Mouse (Mus musculus) liver, embryonic 12.5 days (tissue): Measurements from ENCODE around the gene Ddx47. TPM values are rescaled to one million over a fixed set of nuclear protein-coding genes. Genes with fewer than 3 reads are reported as not detected.

ENCODE experiments used
- ATAC-seq: fragments of 200-750 bp; cut with Nextera tagmentation; 2 replicates; pipeline ENCODE4 v1.8.0; 2017; ENCODE audit warnings: moderate number of reproducible peaks, mild to moderate bottlenecking, moderate library complexity
- H3K27ac ChIP-seq: fragments of 300-500 bp; sonication (generic); 2 replicates; pipeline ENCODE4 v1.5.1; 2016; ENCODE audit warnings: mild to moderate bottlenecking
- H3K27me3 ChIP-seq: fragments of 300-500 bp; sonication (generic); replicated peaks from 2 replicates; pipeline ENCODE4 v1.6.1; 2016; ENCODE audit warnings: mild to moderate bottlenecking, moderate library complexity
- H3K36me3 ChIP-seq: fragments of 300-500 bp; sonication (generic); 2 replicates; pipeline ENCODE4 v1.6.1; 2016; ENCODE audit warnings: mild to moderate bottlenecking, moderate library complexity
- H3K4me1 ChIP-seq: fragments of 300-500 bp; sonication (generic); 2 replicates; pipeline ENCODE4 v1.6.1; 2016
- H3K4me2 ChIP-seq: fragments of 300-500 bp; sonication (generic); 2 replicates; pipeline ENCODE4 v1.6.1; 2016; ENCODE audit warnings: mild to moderate bottlenecking, moderate library complexity
- H3K4me3 ChIP-seq: fragments of 300-500 bp; sonication (generic); 2 replicates; pipeline ENCODE4 v1.5.1; 2016; ENCODE audit warnings: mild to moderate bottlenecking, moderate library complexity
- H3K9ac ChIP-seq: fragments of 300-500 bp; sonication (generic); 2 replicates; pipeline ENCODE4 v1.6.1; 2016; ENCODE audit warnings: mild to moderate bottlenecking, moderate library complexity
- H3K9me3 ChIP-seq: fragments of 300-500 bp; sonication (generic); replicated peaks from 2 replicates; pipeline ENCODE4 v1.6.1; 2016; ENCODE audit warnings: mild to moderate bottlenecking, moderate library complexity
- WGBS: fragments of 180-500 bp; shearing (Covaris S2); methylation state at CpG from one replicate; pipeline ENCODE4 v1.1.7; 2016; ENCODE audit not compliant: insufficient replicate concordance; 5-methylcytosine and 5-hydroxymethylcytosine counted together
- polyA plus RNA-seq: library from polyadenylated mRNA; unstranded; fragments of >200 nt; fragmentation: Nextera tagmentation; extraction: Ambion mirVana; gene quantifications from 2 replicates; pipeline ENCODE4 v1.2.1, GENCODE M21; 2016

Gene Ddx47
- polyA plus RNA-seq, 1 experiment from 2014 or later: 87.3 TPM

GRCm38 (mm10) chr6:135011734-135012116 lies 313 bp downstream of the Ddx47 start:
- Histone ChIP-seq H3K36me3 (peaks cover 37% of the 10 kb centered on the region), H3K4me3 (peak overlapping the region; percentile 87), H3K9me3 (no peaks in the 10 kb centered on the region), H3K9ac (peak overlapping the region; percentile 85), H3K27ac (peak overlapping the region; percentile 55), H3K4me1 (peaks cover 54% of the 10 kb centered on the region), H3K27me3 (no peaks in the 10 kb centered on the region), H3K4me2 (peak overlapping the region; percentile 87)
- ATAC-seq: peak; percentile 59
- WGBS: 1% methylated on average over 14 of the region's 14 CpGs

- ATAC-seq: peak; percentile 49; the same call in 1 of the 2 replicates
- H3K27me3 ChIP-seq: no peaks in the 10 kb centered on the region
- H3K4me2 ChIP-seq: no peak overlapping the region
- H3K9me3 ChIP-seq: no peaks in the 10 kb centered on the region
- peaks cover 11% of the 10 kb centered on the region for H3K4me1 ChIP-seq
- no peak overlapping the region for H3K4me3 ChIP-seq
- H3K9ac ChIP-seq: no peak overlapping the region
- 39% methylated on average over 11 of the region's 11 CpGs for WGBS
- peaks cover 91% of the 10 kb centered on the region for H3K36me3 ChIP-seq
- no peak overlapping the region for H3K27ac ChIP-seq
Observed at GRCm38 (mm10) chr6:135017211-135017610, 5.8 kb downstream of the Ddx47 start.

- peaks cover 99% of the 10 kb centered on the region for H3K36me3 ChIP-seq
- no peaks in the 10 kb centered on the region for H3K27me3 ChIP-seq
- no peak overlapping the region for H3K4me3 ChIP-seq
- H3K9ac ChIP-seq: no peak overlapping the region
- H3K4me2 ChIP-seq: no peak overlapping the region
- 89% methylated on average over 10 of the region's 10 CpGs for whole genome bisulfite sequencing
- no peak overlapping the region for H3K27ac ChIP-seq
- H3K9me3 ChIP-seq: no peaks in the 10 kb centered on the region
- ATAC-seq: no peak
- H3K4me1 ChIP-seq: 0 out of 2 replicates have a peak, but pooled peaks cover 6% of the 10 kb centered on the region
Observed at GRCm38 (mm10) chr6:135019564-135019963, 8.2 kb downstream of the Ddx47 start.

GRCm38 (mm10) chr6:135021633-135022032 lies 10.2 kb downstream of the Ddx47 start:
- Histone ChIP-seq H3K4me3 (no peak overlapping the region), H3K27ac (no peak overlapping the region), H3K9me3 (no peaks in the 10 kb centered on the region), H3K4me2 (no peak overlapping the region), H3K9ac (no peak overlapping the region), H3K27me3 (no peaks in the 10 kb centered on the region), H3K4me1 (0 out of 2 replicates have a peak, but pooled peaks cover 9% of the 10 kb centered on the region), H3K36me3 (peaks cover 87% of the 10 kb centered on the region)
- WGBS: 79% methylated on average over 3 of the region's 3 CpGs
- ATAC-seq: no peak

GRCm38 (mm10) chr6:135023379-135023778 lies 12.0 kb downstream of the Ddx47 start:
- no peak overlapping the region for H3K4me3 ChIP-seq
- no peak overlapping the region for H3K4me2 ChIP-seq
- 0 out of 2 replicates have a peak, but pooled peaks cover 3% of the 10 kb centered on the region for H3K4me1 ChIP-seq
- peaks cover 69% of the 10 kb centered on the region for H3K36me3 ChIP-seq
- no peak overlapping the region for H3K9ac ChIP-seq
- ATAC-seq: no peak
- H3K9me3 ChIP-seq: no peaks in the 10 kb centered on the region
- H3K27ac ChIP-seq: no peak overlapping the region
- H3K27me3 ChIP-seq: no peaks in the 10 kb centered on the region
- 88% methylated on average over 14 of the region's 14 CpGs for WGBS

- Histone ChIP-seq H3K4me3 (no peak overlapping the region), H3K27me3 (no peaks in the 10 kb centered on the region), H3K36me3 (peaks cover 54% of the 10 kb centered on the region), H3K4me1 (0 out of 2 replicates have a peak, but pooled peaks cover 3% of the 10 kb centered on the region), H3K27ac (no peak overlapping the region), H3K9me3 (no peaks in the 10 kb centered on the region), H3K9ac (no peak overlapping the region), H3K4me2 (no peak overlapping the region)
- 83% methylated on average over 1 of the region's 1 CpGs for WGBS
- no peak for ATAC-seq
Observed at GRCm38 (mm10) chr6:135024781-135025420, 13.5 kb downstream of the Ddx47 start.

- 5% methylated on average over 3 of the region's 3 CpGs for WGBS
- H3K4me3 ChIP-seq: no peak overlapping the region
- no peak for ATAC-seq
- H3K4me1 ChIP-seq: 0 out of 2 replicates have a peak, but pooled peaks cover 3% of the 10 kb centered on the region
- H3K27ac ChIP-seq: no peak overlapping the region
- no peaks in the 10 kb centered on the region for H3K9me3 ChIP-seq
- no peak overlapping the region for H3K4me2 ChIP-seq
- H3K36me3 ChIP-seq: peaks cover 41% of the 10 kb centered on the region
- no peaks in the 10 kb centered on the region for H3K27me3 ChIP-seq
- H3K9ac ChIP-seq: no peak overlapping the region
Observed at GRCm38 (mm10) chr6:135026232-135026631, 14.8 kb downstream of the Ddx47 start.

GRCm38 (mm10) chr6:135026755-135027154 lies 15.3 kb downstream of the Ddx47 start:
- H3K4me3 ChIP-seq: no peak overlapping the region
- 71% methylated on average over 2 of the region's 2 CpGs for WGBS
- 0 out of 2 replicates have a peak, but pooled peaks cover 3% of the 10 kb centered on the region for H3K4me1 ChIP-seq
- H3K9me3 ChIP-seq: no peaks in the 10 kb centered on the region
- H3K4me2 ChIP-seq: no peak overlapping the region
- H3K27me3 ChIP-seq: no peaks in the 10 kb centered on the region
- no peak for ATAC-seq
- H3K9ac ChIP-seq: no peak overlapping the region
- no peak overlapping the region for H3K27ac ChIP-seq
- peaks cover 35% of the 10 kb centered on the region for H3K36me3 ChIP-seq

GRCm38 (mm10) chr6:135029246-135029645 lies 17.8 kb downstream of the Ddx47 start:
- 45% methylated on average over 4 of the region's 4 CpGs for WGBS
- Histone ChIP-seq H3K4me1 (0 out of 2 replicates have a peak, but pooled peaks cover 3% of the 10 kb centered on the region), H3K36me3 (peaks cover 11% of the 10 kb centered on the region), H3K9me3 (no peaks in the 10 kb centered on the region), H3K27ac (no peak overlapping the region), H3K9ac (no peak overlapping the region), H3K27me3 (no peaks in the 10 kb centered on the region), H3K4me2 (no peak overlapping the region), H3K4me3 (no peak overlapping the region)
- ATAC-seq: 0 out of 2 replicates have a peak, but pooled peaks have one; percentile 52

- no peaks in the 10 kb centered on the region for H3K36me3 ChIP-seq
- no peak overlapping the region for H3K4me2 ChIP-seq
- no peaks in the 10 kb centered on the region for H3K4me1 ChIP-seq
- no peak overlapping the region for H3K9ac ChIP-seq
- H3K4me3 ChIP-seq: no peak overlapping the region
- no peaks in the 10 kb centered on the region for H3K9me3 ChIP-seq
- peaks cover 36% of the 10 kb centered on the region for H3K27me3 ChIP-seq
- no peak for ATAC-seq
- WGBS: 62% methylated on average over 3 of the region's 3 CpGs
- H3K27ac ChIP-seq: no peak overlapping the region
Observed at GRCm38 (mm10) chr6:135038674-135039073, 27.3 kb downstream of the Ddx47 start.

- 7% methylated on average over 21 of the region's 21 CpGs for WGBS
- H3K27me3 ChIP-seq: peaks cover 36% of the 10 kb centered on the region
- H3K9ac ChIP-seq: no peak overlapping the region
- ATAC-seq: no peak
- no peak overlapping the region for H3K27ac ChIP-seq
- H3K36me3 ChIP-seq: no peaks in the 10 kb centered on the region
- peak overlapping the region; percentile 28; the same call in 1 of the 2 replicates for H3K4me2 ChIP-seq
- no peaks in the 10 kb centered on the region for H3K4me1 ChIP-seq
- H3K4me3 ChIP-seq: no peak overlapping the region
- H3K9me3 ChIP-seq: no peaks in the 10 kb centered on the region
Observed at GRCm38 (mm10) chr6:135040275-135040871, 29.0 kb downstream of the Ddx47 start.

- Histone ChIP-seq H3K27ac (no peak overlapping the region), H3K4me2 (no peak overlapping the region), H3K27me3 (peaks cover 36% of the 10 kb centered on the region), H3K36me3 (no peaks in the 10 kb centered on the region), H3K9ac (no peak overlapping the region), H3K4me3 (no peak overlapping the region), H3K4me1 (no peaks in the 10 kb centered on the region), H3K9me3 (no peaks in the 10 kb centered on the region)
- 62% methylated on average over 3 of the region's 3 CpGs for WGBS
- no peak for ATAC-seq
Observed at GRCm38 (mm10) chr6:135041930-135042329, 30.5 kb downstream of the Ddx47 start.
